Mouse (Mus musculus): Measurements from ENCODE around the gene Dock4. TPM values are rescaled to one million over a fixed set of nuclear protein-coding genes. Genes with fewer than 3 reads are reported as not detected.
A peak's percentile ranks its signal among the peaks of the same experiment; 100 is the strongest.

The Dock4 gene
- polyA plus RNA-seq, 2 experiments, result 7.7 to 12.2 TPM

DNA sequence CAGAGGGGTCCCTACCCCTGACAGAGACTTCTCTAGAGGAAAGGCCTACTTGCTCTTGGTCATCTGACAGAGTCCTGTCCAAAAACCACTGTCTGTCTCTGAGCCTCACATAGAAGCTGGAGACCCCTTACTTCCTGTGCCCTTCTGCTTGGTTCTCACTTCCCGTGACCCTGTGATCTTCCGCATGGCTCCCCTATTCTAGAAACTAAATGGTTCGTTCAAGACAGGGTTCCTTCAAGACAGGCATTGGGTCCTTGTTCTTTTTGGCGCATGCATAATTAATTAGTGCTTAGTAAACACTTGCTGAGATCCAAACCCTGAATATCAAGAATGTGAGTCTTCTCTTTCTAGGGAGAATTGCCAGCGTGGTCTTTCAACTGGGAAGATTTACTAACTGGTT, 14.7 kb upstream of the Dock4 start:
- no peak overlapping the region for H3K4me2 ChIP-seq (replicated peaks; ENCODE audit: low read depth, low read length, severe bottlenecking)
- no peaks in the 10 kb centered on the region; the same call in 1 of the 2 replicates for H3K4me1 ChIP-seq (ENCODE audit: control insufficient read depth, insufficient read depth, low read length)
- H3K4me3 ChIP-seq (replicated peaks; ENCODE audit: low read length), result no peak overlapping the region
- no peaks in the 10 kb centered on the region for H3K9me3 ChIP-seq (ENCODE audit: control insufficient read depth, low read length)
- 76% methylated on average over 5 of the region's 5 CpGs for WGBS
- H3K36me3 ChIP-seq (ENCODE audit: control insufficient read depth, insufficient read depth, low read length), result no peaks in the 10 kb centered on the region
- H3K27me3 ChIP-seq (ENCODE audit: control insufficient read depth, insufficient read depth, low read length), result no peaks in the 10 kb centered on the region
- H3K9ac ChIP-seq (ENCODE audit: low read depth, low read length, severe bottlenecking), result no peak overlapping the region
- H3K27ac ChIP-seq (replicated peaks; ENCODE audit: low read depth, low read length), result no peak overlapping the region
- TF ChIP-seq POLR2A (IDR thresholded peaks at IDR 0.05; ENCODE audit: borderline replicate concordance, extremely low read depth, insufficient read depth, insufficient read length), result no peak
- ATAC-seq (ENCODE audit: low FRiP score, low read depth) (no peak), DNase-seq (ENCODE audit: low spot score) (no peak)

DNA sequence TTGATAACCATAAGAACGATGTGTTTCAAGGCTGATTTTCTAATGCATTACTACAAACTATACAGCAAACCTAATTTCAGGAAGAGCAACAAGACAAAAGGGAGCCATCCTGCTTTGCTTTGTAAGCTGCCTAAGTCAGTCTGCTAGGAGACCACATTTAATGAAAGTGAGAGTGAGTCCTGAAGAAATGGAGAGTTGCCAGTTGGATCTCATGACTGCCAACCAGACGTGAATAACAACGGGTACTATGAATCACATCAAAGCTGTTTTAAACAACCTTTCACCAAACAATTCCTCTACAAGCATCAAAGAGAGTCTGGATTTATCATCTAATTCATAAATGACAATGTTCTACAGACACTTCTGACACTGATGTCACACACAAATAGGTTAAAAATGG, 11.7 kb upstream of the Dock4 start:
- no peak for TF ChIP-seq POLR2A (IDR thresholded peaks at IDR 0.05; ENCODE audit: borderline replicate concordance, extremely low read depth, insufficient read depth, insufficient read length)
- Histone ChIP-seq H3K36me3 (ENCODE audit: control insufficient read depth, insufficient read depth, low read length) (no peaks in the 10 kb centered on the region), H3K9me3 (ENCODE audit: control insufficient read depth, low read length) (no peaks in the 10 kb centered on the region), H3K4me1 (ENCODE audit: control insufficient read depth, insufficient read depth, low read length) (no peaks in the 10 kb centered on the region; the same call in 1 of the 2 replicates), H3K4me3 (replicated peaks; ENCODE audit: low read length) (no peak overlapping the region), H3K9ac (ENCODE audit: low read depth, low read length, severe bottlenecking) (no peak overlapping the region), H3K27ac (replicated peaks; ENCODE audit: low read depth, low read length) (no peak overlapping the region), H3K27me3 (ENCODE audit: control insufficient read depth, insufficient read depth, low read length) (no peaks in the 10 kb centered on the region), H3K4me2 (replicated peaks; ENCODE audit: low read depth, low read length, severe bottlenecking) (no peak overlapping the region)
- ATAC-seq (ENCODE audit: low FRiP score, low read depth) (no peak), DNase-seq (ENCODE audit: low spot score) (no peak)
- 43% methylated on average over 3 of the region's 3 CpGs for whole genome bisulfite sequencing

DNA sequence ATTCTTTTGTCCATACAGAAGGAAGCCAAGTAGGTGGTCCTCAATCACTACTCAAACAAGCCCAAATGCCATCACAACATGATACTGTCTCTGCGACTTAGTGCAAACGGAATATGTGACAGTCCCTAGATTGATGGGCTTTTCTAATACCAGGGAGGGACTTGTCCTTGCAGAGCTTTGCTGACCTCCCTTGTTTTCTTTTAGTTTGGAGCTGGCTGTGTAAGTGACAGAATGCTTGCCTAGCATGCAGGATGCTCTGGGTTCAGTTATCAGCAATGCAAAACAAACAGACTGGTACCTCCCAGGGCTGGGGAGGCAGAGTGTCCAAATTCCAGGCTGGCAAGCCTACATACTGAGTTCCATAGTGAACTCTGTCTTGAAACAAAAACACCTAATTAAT, 7.7 kb upstream of the Dock4 start:
- H3K9me3 ChIP-seq (ENCODE audit: control insufficient read depth, low read length), result no peaks in the 10 kb centered on the region
- H3K27me3 ChIP-seq (ENCODE audit: control insufficient read depth, insufficient read depth, low read length), result no peaks in the 10 kb centered on the region
- no peaks in the 10 kb centered on the region for H3K36me3 ChIP-seq (ENCODE audit: control insufficient read depth, insufficient read depth, low read length)
- TF ChIP-seq POLR2A (IDR thresholded peaks at IDR 0.05; ENCODE audit: borderline replicate concordance, extremely low read depth, insufficient read depth, insufficient read length), result no peak
- no peaks in the 10 kb centered on the region; the same call in 1 of the 2 replicates for H3K4me1 ChIP-seq (ENCODE audit: control insufficient read depth, insufficient read depth, low read length)
- H3K4me2 ChIP-seq (replicated peaks; ENCODE audit: low read depth, low read length, severe bottlenecking), result no peak overlapping the region
- 50% methylated on average over 2 of the region's 2 CpGs for WGBS
- no peak overlapping the region for H3K9ac ChIP-seq (ENCODE audit: low read depth, low read length, severe bottlenecking)
- H3K27ac ChIP-seq (replicated peaks; ENCODE audit: low read depth, low read length), result no peak overlapping the region
- DNase-seq (ENCODE audit: low spot score) (no peak), ATAC-seq (ENCODE audit: low FRiP score, low read depth) (no peak)
- no peak overlapping the region for H3K4me3 ChIP-seq (replicated peaks; ENCODE audit: low read length)

DNA sequence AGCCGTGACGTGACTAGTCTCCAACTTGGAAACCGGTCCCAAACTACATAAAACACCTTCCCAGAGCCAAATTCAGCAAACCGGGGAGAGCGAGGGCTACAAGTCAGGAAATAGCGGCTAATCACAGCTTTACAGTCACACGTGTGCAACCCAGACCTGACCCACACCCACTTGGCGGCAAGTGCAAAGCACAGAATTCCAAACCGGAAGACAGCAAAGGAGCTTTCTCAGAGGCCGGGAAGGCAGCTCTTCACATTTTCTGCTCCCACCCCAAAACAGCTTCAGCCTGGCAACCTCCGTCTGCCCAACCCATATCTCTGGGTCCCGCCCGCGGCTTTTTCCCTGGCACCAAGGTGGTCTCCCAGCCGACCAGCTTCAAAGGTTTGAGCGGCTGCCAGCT, 546 bp upstream of the Dock4 start:
- DNase-seq (ENCODE audit: low spot score) (peak; percentile 44), ATAC-seq (ENCODE audit: low FRiP score, low read depth) (peak; percentile 27)

DNA sequence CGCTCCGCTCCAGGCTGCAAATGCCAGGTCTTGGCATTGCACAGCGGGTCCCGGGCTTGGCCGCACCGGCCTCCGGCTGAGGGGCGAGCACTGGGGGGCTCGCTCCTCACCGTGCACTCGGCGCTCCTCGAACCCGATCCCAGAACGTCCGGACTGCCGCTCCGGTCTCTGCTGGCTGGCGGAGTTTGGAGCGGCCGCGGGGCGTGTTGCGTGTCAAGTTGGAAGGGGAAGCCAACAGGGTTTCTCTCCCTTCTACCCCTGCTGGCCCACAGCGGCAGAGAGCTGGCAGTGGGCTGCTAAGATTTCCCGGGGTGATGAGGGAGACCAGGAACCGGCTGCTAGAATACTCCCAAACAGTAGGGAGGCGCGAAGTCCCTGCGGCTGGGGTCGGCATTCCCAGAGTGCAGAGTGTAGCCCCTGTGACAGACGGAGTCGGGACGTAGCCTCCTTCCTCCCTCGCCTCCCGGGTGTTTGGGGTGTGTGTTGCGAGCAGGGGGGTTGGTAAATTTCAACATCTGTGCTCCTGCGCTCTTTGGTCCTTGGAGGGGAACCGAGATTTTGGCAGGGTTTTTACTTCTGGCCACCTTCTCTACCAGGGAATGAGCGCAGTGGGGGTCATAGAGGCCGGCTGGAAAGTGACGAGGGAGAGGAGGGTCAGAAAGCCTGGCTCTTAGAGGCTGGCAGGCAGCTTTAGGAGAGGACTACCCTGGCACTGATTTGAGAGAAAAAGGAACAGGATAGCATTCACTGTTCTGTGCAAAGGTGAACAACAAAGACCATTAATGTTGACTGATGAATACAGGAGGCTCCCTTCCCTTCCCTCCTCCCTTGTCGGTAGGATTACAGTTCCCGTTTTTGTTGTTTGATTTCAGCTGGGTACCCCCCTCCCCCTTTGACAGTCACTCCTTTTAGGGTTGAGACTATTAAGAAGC, 964 bp downstream of the Dock4 start:
- Histone ChIP-seq H3K4me1 (ENCODE audit: control insufficient read depth, insufficient read depth, low read length) (peaks cover 18% of the 10 kb centered on the region), H3K4me3 (replicated peaks; ENCODE audit: low read length) (peak overlapping the region; percentile 61), H3K4me2 (replicated peaks; ENCODE audit: low read depth, low read length, severe bottlenecking) (peak overlapping the region; percentile 81), H3K27me3 (ENCODE audit: control insufficient read depth, insufficient read depth, low read length) (no peaks in the 10 kb centered on the region), H3K9me3 (ENCODE audit: control insufficient read depth, low read length) (no peaks in the 10 kb centered on the region), H3K27ac (replicated peaks; ENCODE audit: low read depth, low read length) (peak overlapping the region; percentile 85), H3K9ac (ENCODE audit: low read depth, low read length, severe bottlenecking) (peak overlapping the region; percentile 71), H3K36me3 (ENCODE audit: control insufficient read depth, insufficient read depth, low read length) (no peaks in the 10 kb centered on the region)
- WGBS, result under 1% methylated on average over 40 of the region's 44 CpGs
- DNase-seq (ENCODE audit: low spot score) (peak; percentile 12), ATAC-seq (ENCODE audit: low FRiP score, low read depth) (no peak; the same call in 1 of the 2 replicates)
- no peak for TF ChIP-seq POLR2A (IDR thresholded peaks at IDR 0.05; ENCODE audit: borderline replicate concordance, extremely low read depth, insufficient read depth, insufficient read length)

More for the DNA sequence above, 546 bp upstream of the Dock4 start:
- Histone ChIP-seq H3K27ac (replicated peaks; ENCODE audit: low read depth, low read length) (peak overlapping the region; percentile 67), H3K4me2 (replicated peaks; ENCODE audit: low read depth, low read length, severe bottlenecking) (peak overlapping the region; percentile 73), H3K9me3 (ENCODE audit: control insufficient read depth, low read length) (no peaks in the 10 kb centered on the region), H3K4me3 (replicated peaks; ENCODE audit: low read length) (peak overlapping the region; percentile 61), H3K36me3 (ENCODE audit: control insufficient read depth, insufficient read depth, low read length) (no peaks in the 10 kb centered on the region), H3K9ac (ENCODE audit: low read depth, low read length, severe bottlenecking) (peak overlapping the region; percentile 62), H3K4me1 (ENCODE audit: control insufficient read depth, insufficient read depth, low read length) (peaks cover 18% of the 10 kb centered on the region), H3K27me3 (ENCODE audit: control insufficient read depth, insufficient read depth, low read length) (no peaks in the 10 kb centered on the region)
- TF ChIP-seq POLR2A (IDR thresholded peaks at IDR 0.05; ENCODE audit: borderline replicate concordance, extremely low read depth, insufficient read depth, insufficient read length), result no peak
- WGBS, result under 1% methylated on average over 16 of the region's 16 CpGs

All from limb, embryonic 14.5 days (tissue).